Mouse (Mus musculus): Measurements from ENCODE around the gene Arpp21. TPM values are rescaled to one million over a fixed set of nuclear protein-coding genes. Genes with fewer than 3 reads are reported as not detected.

Arpp21 gene
- polyA plus RNA-seq, 1 experiment from 2014 or later = 12.2 TPM

DNA sequence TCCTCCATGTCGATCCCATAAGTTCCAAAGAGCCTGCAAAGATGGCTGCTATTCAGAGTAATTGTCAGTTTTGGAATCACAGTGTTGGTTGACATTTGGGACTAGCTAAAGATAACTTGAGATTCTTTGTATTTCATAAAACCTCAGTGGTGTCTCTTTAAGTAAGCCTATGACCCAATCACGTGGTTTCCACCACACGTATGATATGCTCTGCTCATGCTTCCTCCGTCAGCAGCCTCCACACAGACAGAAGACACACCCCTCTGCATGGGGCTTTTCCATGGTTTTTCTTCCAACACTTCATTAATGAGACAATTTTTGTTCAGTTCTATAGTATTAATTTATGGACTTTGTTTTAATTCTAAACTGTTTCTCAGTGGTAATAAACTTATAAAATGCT lies 71.1 kb downstream of the Arpp21 start:
- H3K36me3 ChIP-seq = no peaks in the 10 kb centered on the region
- no peak for ATAC-seq (ENCODE audit: low FRiP score, low read depth)
- WGBS = 90% methylated on average over 4 of the region's 4 CpGs
- H3K27me3 ChIP-seq (replicated peaks) = no peaks in the 10 kb centered on the region
- H3K9ac ChIP-seq = no peak overlapping the region
- H3K9me3 ChIP-seq = no peaks in the 10 kb centered on the region
- no peak overlapping the region for H3K27ac ChIP-seq
- no peaks in the 10 kb centered on the region for H3K4me1 ChIP-seq
- no peak overlapping the region for H3K4me2 ChIP-seq (replicated peaks)
- H3K4me3 ChIP-seq = no peak overlapping the region

DNA sequence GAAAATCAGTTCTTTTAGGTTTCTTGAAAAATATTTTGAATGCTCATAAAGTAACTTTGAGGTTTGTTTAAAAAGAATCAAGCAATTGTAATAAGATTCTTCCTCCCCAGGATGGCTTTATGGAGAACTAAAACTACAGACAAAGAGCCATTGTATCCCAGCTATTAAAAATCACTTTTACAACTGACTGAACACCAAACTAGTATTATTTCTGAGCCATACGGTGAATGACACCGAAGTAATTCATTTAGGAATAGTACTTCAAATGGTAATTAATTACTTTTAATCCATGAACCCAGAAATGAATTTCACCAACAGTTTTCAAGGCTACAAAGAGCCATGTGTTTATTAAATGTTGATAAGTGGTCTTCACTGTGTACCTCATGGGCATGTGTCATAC lies 74.8 kb downstream of the Arpp21 start:
- no peak for ATAC-seq (ENCODE audit: low FRiP score, low read depth)
- H3K4me1 ChIP-seq = no peaks in the 10 kb centered on the region
- H3K9ac ChIP-seq = no peak overlapping the region
- H3K36me3 ChIP-seq = no peaks in the 10 kb centered on the region
- H3K9me3 ChIP-seq = no peaks in the 10 kb centered on the region
- H3K27me3 ChIP-seq (replicated peaks) = no peaks in the 10 kb centered on the region
- no peak overlapping the region for H3K4me2 ChIP-seq (replicated peaks)
- WGBS = 47% methylated on average over 2 of the region's 2 CpGs
- no peak overlapping the region for H3K27ac ChIP-seq
- no peak overlapping the region for H3K4me3 ChIP-seq

DNA sequence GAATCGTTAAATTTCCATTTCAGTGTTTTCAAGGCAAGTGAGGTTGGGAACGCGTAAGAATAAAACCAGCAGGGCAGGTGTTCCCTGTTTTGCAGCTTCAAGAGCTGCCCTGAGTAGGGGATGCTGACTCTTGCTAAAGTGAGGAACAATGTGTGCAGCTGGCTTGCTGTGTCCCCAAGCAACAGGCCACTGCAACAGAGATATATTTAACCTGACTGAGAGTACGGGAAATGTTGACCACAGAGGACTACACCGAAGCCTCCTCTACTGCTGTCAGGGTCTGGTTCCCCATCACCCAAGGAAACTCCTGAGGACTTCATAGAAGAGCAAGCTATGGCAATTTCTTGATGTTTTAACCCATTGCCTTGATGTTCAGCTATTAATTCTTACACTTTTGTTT lies 81.8 kb downstream of the Arpp21 start:
- Histone ChIP-seq H3K4me2 (replicated peaks) (no peak overlapping the region), H3K27me3 (replicated peaks) (no peaks in the 10 kb centered on the region), H3K4me3 (no peak overlapping the region), H3K27ac (no peak overlapping the region), H3K4me1 (no peaks in the 10 kb centered on the region), H3K9me3 (no peaks in the 10 kb centered on the region), H3K36me3 (no peaks in the 10 kb centered on the region), H3K9ac (no peak overlapping the region)
- ATAC-seq (ENCODE audit: low FRiP score, low read depth) = no peak
- 90% methylated on average over 5 of the region's 5 CpGs for WGBS

DNA sequence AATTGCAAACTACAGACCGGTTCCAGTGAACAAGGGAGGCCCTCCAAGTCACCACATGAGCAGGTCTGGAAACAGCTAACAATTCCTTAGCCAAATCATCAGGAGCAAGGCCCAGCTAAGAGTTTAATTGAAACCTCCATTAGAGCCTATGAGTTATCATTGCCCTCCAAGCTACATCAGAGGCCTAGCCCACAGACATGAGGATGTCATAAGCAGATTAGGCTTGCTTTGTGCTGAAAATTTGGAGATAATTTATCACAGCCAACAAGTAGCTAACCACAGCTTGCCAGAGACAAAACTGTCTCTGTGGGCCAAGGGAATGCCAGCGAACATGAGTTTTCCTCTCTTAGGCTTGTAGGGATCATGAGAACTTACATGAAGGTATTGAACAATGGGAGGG lies 83.0 kb downstream of the Arpp21 start:
- no peak overlapping the region for H3K4me3 ChIP-seq
- no peak overlapping the region for H3K4me2 ChIP-seq (replicated peaks)
- H3K9me3 ChIP-seq = no peaks in the 10 kb centered on the region
- WGBS = 92% methylated on average over 2 of the region's 2 CpGs
- H3K4me1 ChIP-seq = no peaks in the 10 kb centered on the region
- no peaks in the 10 kb centered on the region for H3K36me3 ChIP-seq
- no peak for ATAC-seq (ENCODE audit: low FRiP score, low read depth)
- H3K9ac ChIP-seq = no peak overlapping the region
- no peak overlapping the region for H3K27ac ChIP-seq
- H3K27me3 ChIP-seq (replicated peaks) = no peaks in the 10 kb centered on the region

DNA sequence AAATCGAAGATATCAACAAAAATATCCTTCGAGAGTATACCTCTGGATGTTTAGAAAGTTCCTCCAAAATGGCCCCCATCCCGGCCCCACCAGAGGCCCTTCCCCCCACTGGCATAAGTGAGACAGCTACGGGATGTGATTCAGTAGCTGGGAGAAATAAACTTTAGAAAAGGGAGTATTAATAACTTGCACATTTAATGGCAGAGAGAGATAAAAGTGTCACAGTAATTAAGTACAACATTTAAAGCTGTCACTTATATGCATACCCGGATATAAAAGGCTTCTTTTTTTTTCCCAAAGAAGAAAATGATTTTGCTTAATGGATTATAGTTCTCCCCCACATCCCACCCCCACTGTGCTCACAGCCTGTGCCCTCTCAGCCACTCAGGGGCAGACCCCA lies 84.6 kb downstream of the Arpp21 start:
- H3K27ac ChIP-seq = no peak overlapping the region
- no peak overlapping the region for H3K9ac ChIP-seq
- WGBS = 81% methylated on average over 5 of the region's 5 CpGs
- no peaks in the 10 kb centered on the region for H3K9me3 ChIP-seq
- no peak overlapping the region for H3K4me3 ChIP-seq
- H3K4me2 ChIP-seq (replicated peaks) = no peak overlapping the region
- no peaks in the 10 kb centered on the region for H3K4me1 ChIP-seq
- no peaks in the 10 kb centered on the region for H3K36me3 ChIP-seq
- no peak for ATAC-seq (ENCODE audit: low FRiP score, low read depth)
- no peaks in the 10 kb centered on the region for H3K27me3 ChIP-seq (replicated peaks)

DNA sequence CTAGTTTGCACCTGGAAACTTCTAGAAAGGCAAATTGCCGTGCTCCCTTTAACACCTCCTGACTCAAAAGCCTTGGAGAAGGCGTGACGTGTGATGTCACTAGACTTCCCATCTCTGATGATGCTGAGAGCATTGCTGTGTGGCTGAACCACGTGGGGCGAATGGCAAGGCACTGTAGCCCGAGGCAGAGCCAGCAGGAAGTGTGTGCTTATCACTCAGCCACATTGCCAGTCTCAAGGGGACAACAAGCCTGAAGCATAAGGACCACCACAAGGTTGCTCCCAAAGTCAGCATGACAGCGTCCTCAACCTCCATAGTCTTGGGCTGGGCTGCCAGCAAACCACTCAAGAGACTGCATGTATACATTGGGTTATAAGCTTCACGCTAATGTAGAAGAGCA lies 95.1 kb downstream of the Arpp21 start:
- ATAC-seq (ENCODE audit: low FRiP score, low read depth) = no peak
- Histone ChIP-seq H3K9ac (no peak overlapping the region), H3K4me2 (replicated peaks) (no peak overlapping the region), H3K27me3 (replicated peaks) (no peaks in the 10 kb centered on the region), H3K36me3 (no peaks in the 10 kb centered on the region), H3K9me3 (no peaks in the 10 kb centered on the region), H3K27ac (no peak overlapping the region), H3K4me1 (no peaks in the 10 kb centered on the region), H3K4me3 (no peak overlapping the region)
- 85% methylated on average over 8 of the region's 8 CpGs for WGBS

DNA sequence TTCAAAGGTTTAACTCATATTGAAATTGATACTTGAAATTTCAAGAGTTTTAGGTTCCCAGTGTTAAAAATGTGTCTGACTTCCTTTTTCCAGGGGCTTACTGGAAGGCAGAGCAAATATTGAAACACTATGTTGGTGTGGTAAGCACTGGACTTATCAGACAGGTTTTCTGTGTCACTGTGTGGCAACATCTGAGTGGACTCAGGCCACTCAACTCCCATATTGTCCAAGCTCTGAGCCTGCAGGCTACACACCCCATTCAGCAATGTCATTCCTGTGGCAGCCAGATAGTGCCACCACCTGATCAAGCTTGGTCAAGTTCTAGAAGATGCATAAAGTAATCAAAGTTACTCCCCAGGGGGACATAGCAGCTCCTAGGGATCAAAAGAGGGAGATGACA lies 97.9 kb downstream of the Arpp21 start:
- Histone ChIP-seq H3K36me3 (no peaks in the 10 kb centered on the region), H3K9me3 (no peaks in the 10 kb centered on the region)

DNA sequence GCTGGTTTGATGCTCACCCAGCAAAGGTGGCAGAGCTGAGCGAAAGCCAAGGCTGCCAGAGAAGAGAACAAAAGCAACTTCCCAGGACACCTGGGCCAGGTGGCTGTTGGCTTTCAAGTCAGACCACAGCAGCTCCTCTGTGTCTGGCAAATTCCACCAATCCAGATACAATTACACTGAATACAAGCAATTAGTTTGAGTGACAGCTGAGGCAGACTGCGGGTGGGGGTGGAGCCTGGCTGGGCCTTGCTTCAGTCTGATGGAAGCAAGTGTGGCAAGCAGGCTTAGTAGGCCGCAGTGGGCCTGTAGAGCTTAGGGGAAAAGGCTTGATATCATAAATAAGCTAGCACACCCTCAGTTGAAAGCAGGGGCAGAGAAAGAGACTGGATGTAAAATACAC lies 104.9 kb downstream of the Arpp21 start:
- H3K9ac ChIP-seq = no peak overlapping the region

More for the DNA sequence above, 97.9 kb downstream of the Arpp21 start:
- no peak overlapping the region for H3K4me3 ChIP-seq
- ATAC-seq (ENCODE audit: low FRiP score, low read depth) = no peak
- no peak overlapping the region for H3K27ac ChIP-seq
- no peak overlapping the region for H3K9ac ChIP-seq
- H3K27me3 ChIP-seq (replicated peaks) = no peaks in the 10 kb centered on the region
- no peaks in the 10 kb centered on the region for H3K4me1 ChIP-seq
- H3K4me2 ChIP-seq (replicated peaks) = no peak overlapping the region

DNA sequence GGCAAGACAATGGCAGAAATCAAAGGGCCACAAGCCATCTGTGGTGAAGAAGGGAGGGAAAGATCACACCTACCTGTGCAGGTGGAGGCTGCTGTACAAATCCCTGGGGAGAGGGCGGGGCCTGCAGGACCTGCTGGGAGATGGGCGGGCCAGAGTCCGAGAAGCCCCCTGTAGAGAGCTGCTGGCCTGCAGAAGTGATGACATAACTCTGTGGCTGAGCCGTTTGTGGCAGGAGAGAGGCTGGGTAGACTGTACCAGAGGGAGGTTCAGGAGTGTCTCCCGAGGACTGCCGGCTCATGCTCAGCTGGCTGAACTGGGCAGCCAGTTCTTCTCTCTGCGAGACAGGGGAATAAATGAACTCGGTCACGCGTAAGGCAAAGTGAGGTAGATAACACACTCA lies 111.1 kb downstream of the Arpp21 start:
- Histone ChIP-seq H3K36me3 (no peaks in the 10 kb centered on the region), H3K9me3 (no peaks in the 10 kb centered on the region), H3K4me2 (replicated peaks) (no peak overlapping the region), H3K27ac (no peak overlapping the region), H3K4me3 (no peak overlapping the region), H3K9ac (no peak overlapping the region), H3K27me3 (replicated peaks) (no peaks in the 10 kb centered on the region; the same call in 1 of the 2 replicates), H3K4me1 (no peaks in the 10 kb centered on the region)
- WGBS = 38% methylated on average over 10 of the region's 10 CpGs
- peak; percentile 8; the same call in 1 of the 2 replicates for ATAC-seq (ENCODE audit: low FRiP score, low read depth)

More for the DNA sequence above, 104.9 kb downstream of the Arpp21 start:
- Histone ChIP-seq H3K27ac (no peak overlapping the region), H3K4me3 (no peak overlapping the region), H3K36me3 (no peaks in the 10 kb centered on the region), H3K27me3 (replicated peaks) (no peaks in the 10 kb centered on the region; the same call in 1 of the 2 replicates), H3K4me2 (replicated peaks) (no peak overlapping the region), H3K4me1 (peaks cover 4% of the 10 kb centered on the region), H3K9me3 (no peaks in the 10 kb centered on the region)
- ATAC-seq (ENCODE audit: low FRiP score, low read depth) = peak; percentile 44; the same call in 1 of the 2 replicates
- 57% methylated on average over 3 of the region's 3 CpGs for WGBS

DNA sequence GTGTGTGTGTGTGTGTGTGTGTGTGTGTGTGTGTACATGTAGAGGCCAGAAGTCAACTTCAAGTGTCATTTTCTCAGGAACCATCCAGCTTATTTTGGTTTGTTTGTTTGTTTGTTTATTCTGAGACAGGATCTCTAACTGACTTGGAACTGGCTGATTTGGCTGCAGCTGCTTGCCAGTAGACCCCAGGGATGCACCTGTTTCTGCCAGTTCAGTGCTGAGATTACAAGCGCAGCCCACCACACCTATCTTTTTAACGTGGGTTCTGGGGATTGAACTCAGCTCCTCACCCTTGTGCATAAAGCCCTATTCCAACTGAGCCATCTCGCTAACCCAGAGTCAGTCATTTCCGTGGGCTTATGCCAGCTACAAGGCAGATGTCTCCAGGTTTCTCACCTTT lies 111.6 kb downstream of the Arpp21 start:
- Histone ChIP-seq H3K4me3 (no peak overlapping the region), H3K4me2 (replicated peaks) (no peak overlapping the region), H3K27me3 (replicated peaks) (peaks cover 4% of the 10 kb centered on the region; the same call in 1 of the 2 replicates), H3K27ac (no peak overlapping the region), H3K9ac (no peak overlapping the region), H3K36me3 (no peaks in the 10 kb centered on the region), H3K4me1 (no peaks in the 10 kb centered on the region), H3K9me3 (no peaks in the 10 kb centered on the region)
- no peak for ATAC-seq (ENCODE audit: low FRiP score, low read depth)
- WGBS = 74% methylated on average over 4 of the region's 4 CpGs

DNA sequence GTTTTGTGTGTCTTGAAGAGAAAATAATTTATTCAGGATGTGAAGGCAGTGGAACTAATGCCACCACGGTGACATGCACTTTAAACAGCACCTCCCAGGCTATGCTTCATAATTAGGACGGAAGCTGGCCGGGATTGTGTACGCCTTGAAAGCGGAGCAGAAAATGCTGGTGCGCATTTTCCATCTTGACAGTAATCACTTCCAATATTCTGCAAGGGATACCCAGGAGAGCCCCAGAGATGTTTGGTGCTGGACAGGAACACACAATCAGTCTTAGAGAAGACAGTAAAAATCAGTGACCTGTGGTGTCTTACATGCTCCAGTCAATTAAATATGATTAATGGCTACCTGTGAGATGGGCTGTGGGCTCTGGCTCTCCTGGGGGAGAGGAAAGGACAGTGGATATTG lies 112.3 kb downstream of the Arpp21 start:
- H3K9ac ChIP-seq = no peak overlapping the region
- 40% methylated on average over 6 of the region's 6 CpGs for WGBS
- H3K36me3 ChIP-seq = no peaks in the 10 kb centered on the region
- peaks cover 7% of the 10 kb centered on the region for H3K4me1 ChIP-seq
- no peak overlapping the region for H3K4me3 ChIP-seq
- ATAC-seq (ENCODE audit: low FRiP score, low read depth) = peak; percentile 46
- H3K27ac ChIP-seq = no peak overlapping the region
- H3K9me3 ChIP-seq = no peaks in the 10 kb centered on the region
- H3K4me2 ChIP-seq (replicated peaks) = no peak overlapping the region
- peaks cover 4% of the 10 kb centered on the region; the same call in 1 of the 2 replicates for H3K27me3 ChIP-seq (replicated peaks)

DNA sequence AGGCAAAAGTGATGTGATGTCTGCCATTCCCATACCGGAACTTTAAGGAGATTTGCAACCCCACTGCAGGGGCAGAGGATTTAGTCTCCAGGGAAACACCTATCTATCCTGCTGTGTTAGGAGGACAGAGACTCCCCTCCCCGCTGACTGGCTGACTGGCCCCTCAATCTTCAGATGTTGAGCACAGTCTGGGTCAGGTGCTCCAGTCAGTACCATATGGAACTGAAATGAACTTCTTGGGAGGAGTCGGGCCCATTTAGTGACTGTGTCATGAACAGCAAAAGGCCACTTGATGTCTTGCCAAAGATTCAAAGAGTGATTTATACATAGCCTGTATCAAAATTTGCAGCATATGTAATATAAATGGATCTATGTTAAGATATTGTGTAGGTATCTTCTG lies 116.2 kb downstream of the Arpp21 start:
- Histone ChIP-seq H3K27me3 (replicated peaks) (0 out of 2 replicates have a peak, but pooled peaks cover 4% of the 10 kb centered on the region), H3K36me3 (no peaks in the 10 kb centered on the region), H3K4me1 (peaks cover 7% of the 10 kb centered on the region), H3K9me3 (no peaks in the 10 kb centered on the region), H3K27ac (no peak overlapping the region), H3K9ac (no peak overlapping the region), H3K4me3 (no peak overlapping the region), H3K4me2 (replicated peaks) (peak overlapping the region; percentile 54; the same call in 1 of the 2 replicates)
- ATAC-seq (ENCODE audit: low FRiP score, low read depth) = no peak
- 43% methylated on average over 3 of the region's 3 CpGs for WGBS

DNA sequence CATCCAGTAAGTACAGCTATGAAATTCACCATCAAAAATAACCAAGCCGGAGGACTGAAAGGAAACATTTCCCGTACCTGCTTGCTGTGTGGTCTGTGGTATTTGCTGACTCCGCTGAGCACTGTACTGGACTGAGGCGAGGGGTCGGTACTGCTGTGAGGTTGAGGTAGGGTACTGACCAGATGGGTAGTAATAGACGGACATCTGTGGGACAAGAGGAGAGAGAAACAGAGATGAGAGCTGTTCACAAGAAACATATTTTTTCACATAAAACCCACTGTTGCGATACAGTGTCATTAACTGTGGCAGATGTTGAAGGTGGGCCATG lies 116.7 kb downstream of the Arpp21 start:
- peak; percentile 39; the same call in 1 of the 2 replicates for ATAC-seq (ENCODE audit: low FRiP score, low read depth)

More for the DNA sequence above, 116.7 kb downstream of the Arpp21 start:
- 0 out of 2 replicates have a peak, but pooled peaks cover 4% of the 10 kb centered on the region for H3K27me3 ChIP-seq (replicated peaks)
- H3K27ac ChIP-seq = no peak overlapping the region
- no peaks in the 10 kb centered on the region for H3K9me3 ChIP-seq
- H3K4me1 ChIP-seq = peaks cover 7% of the 10 kb centered on the region
- H3K9ac ChIP-seq = no peak overlapping the region
- peak overlapping the region; percentile 9; the same call in 1 of the 2 replicates for H3K4me3 ChIP-seq
- peak overlapping the region; percentile 54 for H3K4me2 ChIP-seq (replicated peaks)
- no peaks in the 10 kb centered on the region for H3K36me3 ChIP-seq
- 20% methylated on average over 7 of the region's 7 CpGs for WGBS

Data from neural tube, embryonic 12.5 days (tissue).